Mouse (Mus musculus): ENCODE data around the gene Slc2a8. TPM values are rescaled to one million over a fixed set of nuclear protein-coding genes. Genes with fewer than 3 reads are reported as not detected.

The Slc2a8 gene
- polyA plus RNA-seq, 1 experiment from 2014 or later: 25.0 TPM

GRCm38 (mm10) chr2:32992130-32992529 is 10.2 kb upstream of the Slc2a8 start:
- no peaks in the 10 kb centered on the region for H3K4me1 ChIP-seq
- WGBS: 72% methylated on average over 6 of the region's 6 CpGs
- ATAC-seq (ENCODE audit: low FRiP score, low read depth): no peak

GRCm38 (mm10) chr2:32990167-32990832 is 8.4 kb upstream of the Slc2a8 start:
- no peaks in the 10 kb centered on the region for H3K9me3 ChIP-seq
- no peaks in the 10 kb centered on the region for H3K36me3 ChIP-seq
- no peaks in the 10 kb centered on the region for H3K27me3 ChIP-seq (replicated peaks)
- no peak for ATAC-seq (ENCODE audit: low FRiP score, low read depth)
- no peak overlapping the region for H3K4me3 ChIP-seq
- no peak overlapping the region for H3K9ac ChIP-seq
- no peak overlapping the region for H3K27ac ChIP-seq
- no peak overlapping the region for H3K4me2 ChIP-seq (replicated peaks)
- WGBS: 58% methylated on average over 13 of the region's 13 CpGs
- no peaks in the 10 kb centered on the region for H3K4me1 ChIP-seq

More at GRCm38 (mm10) chr2:32992130-32992529, 10.2 kb upstream of the Slc2a8 start:
- Histone ChIP-seq H3K4me2 (replicated peaks) (no peak overlapping the region), H3K36me3 (no peaks in the 10 kb centered on the region), H3K4me3 (no peak overlapping the region), H3K9ac (no peak overlapping the region), H3K27me3 (replicated peaks) (no peaks in the 10 kb centered on the region), H3K9me3 (no peaks in the 10 kb centered on the region), H3K27ac (no peak overlapping the region)

GRCm38 (mm10) chr2:32989376-32989775 is 7.5 kb upstream of the Slc2a8 start:
- no peak overlapping the region for H3K4me3 ChIP-seq
- no peak overlapping the region for H3K9ac ChIP-seq
- H3K4me1 ChIP-seq: no peaks in the 10 kb centered on the region
- ATAC-seq (ENCODE audit: low FRiP score, low read depth): no peak
- H3K27me3 ChIP-seq (replicated peaks): no peaks in the 10 kb centered on the region
- 74% methylated on average over 3 of the region's 3 CpGs for WGBS
- no peaks in the 10 kb centered on the region for H3K9me3 ChIP-seq
- no peak overlapping the region for H3K4me2 ChIP-seq (replicated peaks)
- no peak overlapping the region for H3K27ac ChIP-seq
- H3K36me3 ChIP-seq: no peaks in the 10 kb centered on the region

- Histone ChIP-seq H3K9me3 (no peaks in the 10 kb centered on the region), H3K27ac (no peak overlapping the region), H3K27me3 (replicated peaks) (no peaks in the 10 kb centered on the region), H3K4me2 (replicated peaks) (no peak overlapping the region), H3K4me1 (peaks cover 14% of the 10 kb centered on the region), H3K36me3 (no peaks in the 10 kb centered on the region), H3K4me3 (no peak overlapping the region), H3K9ac (no peak overlapping the region)
- ATAC-seq (ENCODE audit: low FRiP score, low read depth): no peak
- 70% methylated on average over 8 of the region's 8 CpGs for WGBS
Observed at GRCm38 (mm10) chr2:32985844-32986243, 4.0 kb upstream of the Slc2a8 start.

- 59% methylated on average over 6 of the region's 6 CpGs for WGBS
- H3K27me3 ChIP-seq (replicated peaks): no peaks in the 10 kb centered on the region
- H3K27ac ChIP-seq: no peak overlapping the region
- peaks cover 17% of the 10 kb centered on the region for H3K4me1 ChIP-seq
- H3K4me3 ChIP-seq: no peak overlapping the region
- no peak overlapping the region for H3K4me2 ChIP-seq (replicated peaks)
- ATAC-seq (ENCODE audit: low FRiP score, low read depth): no peak
- H3K9ac ChIP-seq: no peak overlapping the region
- H3K36me3 ChIP-seq: no peaks in the 10 kb centered on the region
- H3K9me3 ChIP-seq: no peaks in the 10 kb centered on the region
Observed at GRCm38 (mm10) chr2:32983617-32984016, 1.7 kb upstream of the Slc2a8 start.

GRCm38 (mm10) chr2:32982700-32983099 is 817 bp upstream of the Slc2a8 start:
- Histone ChIP-seq H3K4me3 (peak overlapping the region; percentile 73; the same call in 1 of the 2 replicates), H3K9me3 (no peaks in the 10 kb centered on the region), H3K36me3 (no peaks in the 10 kb centered on the region), H3K27me3 (replicated peaks) (no peaks in the 10 kb centered on the region), H3K4me1 (peaks cover 17% of the 10 kb centered on the region), H3K9ac (no peak overlapping the region), H3K27ac (no peak overlapping the region), H3K4me2 (replicated peaks) (peak overlapping the region; percentile 99)
- 6% methylated on average over 4 of the region's 4 CpGs for WGBS
- no peak for ATAC-seq (ENCODE audit: low FRiP score, low read depth)

GRCm38 (mm10) chr2:32981281-32981680 is 602 bp downstream of the Slc2a8 start:
- peak; percentile 71 for ATAC-seq (ENCODE audit: low FRiP score, low read depth)
- H3K27ac ChIP-seq: no peak overlapping the region
- H3K9me3 ChIP-seq: no peaks in the 10 kb centered on the region
- H3K27me3 ChIP-seq (replicated peaks): no peaks in the 10 kb centered on the region
- peak overlapping the region; percentile 83 for H3K9ac ChIP-seq
- 2% methylated on average over 23 of the region's 23 CpGs for WGBS
- H3K36me3 ChIP-seq: peaks cover 4% of the 10 kb centered on the region
- H3K4me1 ChIP-seq: peaks cover 17% of the 10 kb centered on the region
- H3K4me2 ChIP-seq (replicated peaks): peak overlapping the region; percentile 99
- H3K4me3 ChIP-seq: peak overlapping the region; percentile 73

- H3K4me1 ChIP-seq: peaks cover 17% of the 10 kb centered on the region
Observed at GRCm38 (mm10) chr2:32979675-32980074, 2.2 kb downstream of the Slc2a8 start.

GRCm38 (mm10) chr2:32978675-32979074 is 3.2 kb downstream of the Slc2a8 start:
- ATAC-seq (ENCODE audit: low FRiP score, low read depth): no peak
- peaks cover 17% of the 10 kb centered on the region for H3K4me1 ChIP-seq
- H3K9ac ChIP-seq: no peak overlapping the region
- WGBS: 78% methylated on average over 3 of the region's 3 CpGs
- no peaks in the 10 kb centered on the region for H3K27me3 ChIP-seq (replicated peaks)
- H3K36me3 ChIP-seq: peaks cover 30% of the 10 kb centered on the region
- no peaks in the 10 kb centered on the region for H3K9me3 ChIP-seq
- H3K27ac ChIP-seq: no peak overlapping the region
- H3K4me2 ChIP-seq (replicated peaks): no peak overlapping the region
- no peak overlapping the region for H3K4me3 ChIP-seq

More at GRCm38 (mm10) chr2:32979675-32980074, 2.2 kb downstream of the Slc2a8 start:
- WGBS: 83% methylated on average over 7 of the region's 7 CpGs
- peaks cover 20% of the 10 kb centered on the region for H3K36me3 ChIP-seq
- no peak for ATAC-seq (ENCODE audit: low FRiP score, low read depth)
- no peaks in the 10 kb centered on the region for H3K9me3 ChIP-seq
- H3K4me3 ChIP-seq: no peak overlapping the region
- no peak overlapping the region for H3K27ac ChIP-seq
- no peak overlapping the region for H3K9ac ChIP-seq
- H3K4me2 ChIP-seq (replicated peaks): no peak overlapping the region
- H3K27me3 ChIP-seq (replicated peaks): no peaks in the 10 kb centered on the region

GRCm38 (mm10) chr2:32977114-32977513 is 4.8 kb downstream of the Slc2a8 start:
- no peaks in the 10 kb centered on the region for H3K9me3 ChIP-seq
- no peaks in the 10 kb centered on the region for H3K27me3 ChIP-seq (replicated peaks)
- no peak overlapping the region for H3K9ac ChIP-seq
- peaks cover 10% of the 10 kb centered on the region for H3K4me1 ChIP-seq
- H3K4me3 ChIP-seq: no peak overlapping the region
- ATAC-seq (ENCODE audit: low FRiP score, low read depth): no peak
- no peak overlapping the region for H3K4me2 ChIP-seq (replicated peaks)
- WGBS: 85% methylated on average over 5 of the region's 5 CpGs
- H3K36me3 ChIP-seq: peaks cover 41% of the 10 kb centered on the region
- no peak overlapping the region for H3K27ac ChIP-seq

GRCm38 (mm10) chr2:32974216-32974615 is 7.7 kb downstream of the Slc2a8 start:
- H3K4me3 ChIP-seq: no peak overlapping the region
- H3K4me2 ChIP-seq (replicated peaks): no peak overlapping the region
- no peaks in the 10 kb centered on the region; the same call in 1 of the 2 replicates for H3K4me1 ChIP-seq
- peaks cover 41% of the 10 kb centered on the region for H3K36me3 ChIP-seq
- H3K27ac ChIP-seq: no peak overlapping the region
- H3K9ac ChIP-seq: no peak overlapping the region
- H3K9me3 ChIP-seq: no peaks in the 10 kb centered on the region
- WGBS: 93% methylated on average over 8 of the region's 8 CpGs
- no peaks in the 10 kb centered on the region for H3K27me3 ChIP-seq (replicated peaks)
- no peak for ATAC-seq (ENCODE audit: low FRiP score, low read depth)

- Histone ChIP-seq H3K27me3 (replicated peaks) (no peaks in the 10 kb centered on the region), H3K4me3 (no peak overlapping the region), H3K9me3 (no peaks in the 10 kb centered on the region), H3K27ac (no peak overlapping the region), H3K36me3 (peaks cover 37% of the 10 kb centered on the region), H3K4me1 (peaks cover 15% of the 10 kb centered on the region), H3K4me2 (replicated peaks) (no peak overlapping the region), H3K9ac (no peak overlapping the region)
- no peak for ATAC-seq (ENCODE audit: low FRiP score, low read depth)
- 32% methylated on average over 9 of the region's 9 CpGs for WGBS
Observed at GRCm38 (mm10) chr2:32971235-32971634, 10.6 kb downstream of the Slc2a8 start.

- H3K27me3 ChIP-seq (replicated peaks): no peaks in the 10 kb centered on the region
- no peak overlapping the region for H3K4me3 ChIP-seq
- H3K4me2 ChIP-seq (replicated peaks): no peak overlapping the region
- H3K36me3 ChIP-seq: peaks cover 24% of the 10 kb centered on the region
- H3K9ac ChIP-seq: no peak overlapping the region
- H3K27ac ChIP-seq: no peak overlapping the region
- H3K9me3 ChIP-seq: no peaks in the 10 kb centered on the region
- H3K4me1 ChIP-seq: peaks cover 19% of the 10 kb centered on the region
- ATAC-seq (ENCODE audit: low FRiP score, low read depth): no peak
- WGBS: 89% methylated on average over 8 of the region's 8 CpGs
Observed at GRCm38 (mm10) chr2:32969326-32969725, 12.6 kb downstream of the Slc2a8 start.
